Mouse (Mus musculus) embryonic facial prominence, embryonic 10.5 days (tissue): ENCODE measurements around the gene Gm3500. TPM values are rescaled to one million over a fixed set of nuclear protein-coding genes. Genes with fewer than 3 reads are reported as not detected.
"Not testable (repeated sequence)": the region's sequence is repeated elsewhere in the genome, so short reads cannot be mapped to it uniquely, and the experiment has no call there.

Experiments
- DNase-seq: peaks from one replicate; pipeline ENCODE4 v3.0.0-alpha.2; 2017; ENCODE audit warnings: low spot score
- H3K27ac ChIP-seq: fragments of 300-500 bp; sonication (generic); replicated peaks from 2 replicates; pipeline ENCODE4 v1.5.1; 2016; ENCODE audit warnings: mild to moderate bottlenecking
- H3K27me3 ChIP-seq: fragments of 300-500 bp; sonication (generic); replicated peaks from 2 replicates; pipeline ENCODE4 v1.6.1; 2016; ENCODE audit warnings: low read depth, mild to moderate bottlenecking; ENCODE audit not compliant: poor library complexity, severe bottlenecking
- H3K36me3 ChIP-seq: fragments of 300-500 bp; sonication (generic); replicated peaks from 2 replicates; pipeline ENCODE4 v1.6.1; 2016; ENCODE audit warnings: mild to moderate bottlenecking, moderate library complexity
- H3K4me1 ChIP-seq: fragments of 300-500 bp; sonication (generic); 2 replicates; pipeline ENCODE4 v1.6.1; 2016
- H3K4me3 ChIP-seq: fragments of 300-500 bp; sonication (generic); 2 replicates; pipeline ENCODE4 v1.5.1; 2016; ENCODE audit warnings: mild to moderate bottlenecking, moderate library complexity
- H3K9me3 ChIP-seq: fragments of 300-500 bp; sonication (generic); 2 replicates; pipeline ENCODE4 v1.6.1; 2016; ENCODE audit warnings: mild to moderate bottlenecking
- WGBS: fragments of 180-500 bp; shearing (Covaris S2); methylation state at CpG from one replicate; pipeline ENCODE4 v1.1.7; 2016; 5-methylcytosine and 5-hydroxymethylcytosine counted together
- polyA plus RNA-seq: library from polyadenylated mRNA; unstranded; fragments of >200 nt; fragmentation: Nextera tagmentation; extraction: Ambion mirVana; gene quantifications from 2 replicates; pipeline ENCODE4 v1.2.1, GENCODE M21; 2016

The Gm3500 gene
- 0.22 TPM in 1 of 2 replicates, not detected in the other for polyA plus RNA-seq

DNA sequence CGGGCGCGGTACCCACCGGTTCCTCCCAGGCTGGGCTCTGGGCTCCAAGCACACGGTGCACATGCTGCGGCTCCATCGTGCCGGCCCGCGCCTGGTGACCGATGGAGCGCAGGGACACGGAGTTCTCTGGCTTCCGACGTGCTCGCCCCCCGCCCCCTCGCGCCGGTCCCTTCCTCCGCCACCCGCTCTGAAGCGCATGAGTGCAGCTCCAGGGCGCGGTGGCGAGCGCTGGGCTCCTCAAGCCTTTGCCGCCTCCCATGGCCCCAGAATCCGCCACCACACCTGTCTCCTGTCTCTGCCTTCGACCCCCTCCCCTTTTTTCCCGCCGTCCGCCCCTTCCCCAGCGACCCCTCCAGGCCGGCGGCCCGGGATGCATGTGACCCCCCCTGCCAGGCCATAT lies at the start of gene Gm3500:
Gm3500 (minus strand) TSS at position 101 of the 400 bp plus-strand sequence.
- H3K27ac ChIP-seq, H3K36me3 ChIP-seq, H3K4me1 ChIP-seq, DNase-seq, H3K27me3 ChIP-seq, H3K9me3 ChIP-seq, H3K4me3 ChIP-seq: not testable (repeated sequence)
- WGBS, result no CpG with 5 or more reads among the region's 37 CpGs

DNA sequence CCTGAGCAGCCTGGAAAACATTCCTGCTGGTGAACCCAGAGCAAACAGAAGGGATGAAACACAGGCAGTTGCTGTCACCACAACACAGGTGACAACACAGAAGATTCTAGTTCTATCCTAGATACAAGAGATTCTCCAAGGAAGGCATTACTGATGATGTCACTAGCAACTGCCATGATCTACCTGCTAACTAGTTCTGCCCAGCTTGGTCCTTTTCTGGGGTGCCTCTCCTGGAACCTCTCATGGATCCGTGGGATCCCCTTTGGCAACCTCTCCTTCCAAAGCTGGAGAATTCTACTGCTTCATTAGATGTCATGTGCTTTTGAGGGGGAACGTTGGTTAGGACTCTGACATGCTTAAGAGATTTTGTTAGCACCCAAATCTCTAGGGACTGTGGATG lies 54.0 kb downstream of the Gm3500 start, which contains the start of gene Gm3542:
Gm3542 (minus strand) TSS at position 101 of the 400 bp plus-strand sequence.
- not testable (repeated sequence) for H3K27me3 ChIP-seq, H3K4me3 ChIP-seq, H3K36me3 ChIP-seq, H3K4me1 ChIP-seq, DNase-seq, H3K27ac ChIP-seq, H3K9me3 ChIP-seq
- no CpG with 5 or more reads among the region's 2 CpGs for WGBS

Other genes with a start within 250 kb of the Gm3500 start
- not detected in 2 replicates for gene Gm3317, start 224.5 kb downstream of the Gm3500 start, polyA plus RNA-seq
- not detected in 2 replicates for gene Gm8271, start 203.3 kb downstream of the Gm3500 start, polyA plus RNA-seq
- not detected in 2 replicates for gene Gm3526, start 128.5 kb downstream of the Gm3500 start, polyA plus RNA-seq
- gene Gm3542, start 54.1 kb downstream of the Gm3500 start, polyA plus RNA-seq, result not detected in 2 replicates
- gene Gm3194, start 66.4 kb upstream of the Gm3500 start, polyA plus RNA-seq, result 0.58 and 1.2 TPM in 2 replicates
- gene Gm8246, start 88.8 kb upstream of the Gm3500 start, polyA plus RNA-seq, result not detected in 2 replicates
- gene Gm3187, start 95.2 kb upstream of the Gm3500 start, polyA plus RNA-seq, result not detected in 2 replicates
- 1.6 and 1.8 TPM in 2 replicates for gene Gm3488, start 112.6 kb upstream of the Gm3500 start, polyA plus RNA-seq
- not detected in 2 replicates for gene Gm3532, start 149.4 kb upstream of the Gm3500 start, polyA plus RNA-seq
- not detected in 2 replicates for gene Gm8265, start 244.0 kb upstream of the Gm3500 start, polyA plus RNA-seq